Mouse (Mus musculus) brain, embryonic 14.5 days (tissue): ENCODE measurements at regions not wholly inside any gene's neighbourhood (a gene's known extent, or its start where the extent isn't known, plus 50 kb on each side); places are given as distances from the start of the nearest gene placed in this dataset.

Experiments used
- DNase-seq: peaks from one replicate; pipeline ENCODE4 v3.0.0-alpha.2; 2011; ENCODE audit warnings: low read depth
- CTCF ChIP-seq: fragments of 200-500 bp; IDR thresholded peaks from 2 replicates; pipeline ENCODE4 v1.5.1; 2012; ENCODE audit warnings: inconsistent platforms, mild to moderate bottlenecking, moderate library complexity, borderline replicate concordance; ENCODE audit not compliant: insufficient read depth, insufficient read length; ENCODE audit errors: extremely low read depth
- POLR2A ChIP-seq: fragments of 200-500 bp; IDR thresholded peaks from 2 replicates; pipeline ENCODE4 v1.6.1; 2012; ENCODE audit warnings: mild to moderate bottlenecking, inconsistent platforms, borderline replicate concordance; ENCODE audit not compliant: poor library complexity, insufficient read depth, insufficient read length, severe bottlenecking; ENCODE audit errors: extremely low read depth

GRCm38 (mm10) chr8:107642241-107642640 is 54.0 kb upstream of the Psmd7 start:
- no peak for DNase-seq
- no peak for TF ChIP-seq POLR2A
- TF ChIP-seq CTCF, result no peak

- no peak for TF ChIP-seq POLR2A
- no peak for TF ChIP-seq CTCF
- DNase-seq, result no peak
These were observed 59.7 kb upstream of the Psmd7 start for GRCm38 (mm10) chr8:107647936-107648335.

- peak; percentile 47 for DNase-seq
- TF ChIP-seq POLR2A (no peak), CTCF (peak; percentile 32; the same call in 1 of the 2 replicates)
These were observed 62.0 kb upstream of the Psmd7 start for GRCm38 (mm10) chr8:107650306-107650705.

GRCm38 (mm10) chr8:107651424-107651823 is 63.2 kb upstream of the Psmd7 start:
- peak; percentile 65 for DNase-seq
- TF ChIP-seq CTCF, result no peak
- TF ChIP-seq POLR2A, result no peak

- TF ChIP-seq CTCF, result no peak
- no peak for TF ChIP-seq POLR2A
- DNase-seq, result no peak
These were observed 64.0 kb upstream of the Psmd7 start for GRCm38 (mm10) chr8:107652226-107652625.

GRCm38 (mm10) chr8:107653711-107654110 is 65.4 kb upstream of the Psmd7 start:
- no peak for DNase-seq
- TF ChIP-seq POLR2A, result no peak
- TF ChIP-seq CTCF, result no peak

GRCm38 (mm10) chr8:107656622-107657021 is 68.4 kb upstream of the Psmd7 start:
- DNase-seq, result no peak
- peak; percentile 22; the same call in 1 of the 2 replicates for TF ChIP-seq CTCF
- no peak for TF ChIP-seq POLR2A

GRCm38 (mm10) chr8:107657741-107658140 is 69.5 kb upstream of the Psmd7 start:
- TF ChIP-seq CTCF (no peak), POLR2A (no peak)
- DNase-seq, result no peak

GRCm38 (mm10) chr8:107658386-107658785 is 70.1 kb upstream of the Psmd7 start:
- TF ChIP-seq POLR2A (no peak), CTCF (no peak)
- DNase-seq, result no peak

- DNase-seq, result no peak
- no peak for TF ChIP-seq POLR2A
- no peak for TF ChIP-seq CTCF
These were observed 72.4 kb upstream of the Psmd7 start for GRCm38 (mm10) chr8:107660624-107661023.

- no peak for DNase-seq
- TF ChIP-seq CTCF, result no peak
- no peak for TF ChIP-seq POLR2A
These were observed 81.3 kb upstream of the Psmd7 start for GRCm38 (mm10) chr8:107669608-107670007.

- TF ChIP-seq CTCF (no peak), POLR2A (no peak)
- peak; percentile 90 for DNase-seq
These were observed 83.2 kb upstream of the Psmd7 start for GRCm38 (mm10) chr8:107671471-107671870.

GRCm38 (mm10) chr8:107672691-107673090 is 84.4 kb upstream of the Psmd7 start:
- no peak for TF ChIP-seq CTCF
- TF ChIP-seq POLR2A, result no peak
- DNase-seq, result no peak

GRCm38 (mm10) chr8:107682066-107682465 is 93.8 kb upstream of the Psmd7 start:
- DNase-seq, result no peak
- TF ChIP-seq CTCF (no peak), POLR2A (no peak)
